Mouse (Mus musculus) lung, postnatal 0 days (tissue): ENCODE measurements at regions not wholly inside any gene's neighbourhood (a gene's known extent, or its start where the extent isn't known, plus 50 kb on each side); places are given as distances from the start of the nearest gene placed in this dataset.

Source experiments
- ATAC-seq: fragments of 200-750 bp; cut with Nextera tagmentation; 2 replicates; pipeline ENCODE4 v1.8.0; 2017; ENCODE audit warnings: moderate library complexity
- DNase-seq: peaks from one replicate; pipeline ENCODE4 v3.0.0-alpha.2; 2016; ENCODE audit warnings: low spot score
- H3K27ac ChIP-seq: fragments of 300-500 bp; sonication (generic); 2 replicates; pipeline ENCODE4 v1.5.1; 2014; ENCODE audit warnings: antibody characterized with exemption, mild to moderate bottlenecking, low read length, mixed read lengths
- H3K27me3 ChIP-seq: fragments of 300-500 bp; sonication (generic); replicated peaks from 2 replicates; pipeline ENCODE4 v1.6.1; 2014; ENCODE audit warnings: low read length, mixed read lengths; ENCODE audit not compliant: insufficient read depth
- H3K36me3 ChIP-seq: fragments of 300-500 bp; sonication (generic); 2 replicates; pipeline ENCODE4 v1.6.1; 2014; ENCODE audit warnings: low read length, mixed read lengths; ENCODE audit not compliant: insufficient read depth
- H3K4me1 ChIP-seq: fragments of 300-500 bp; sonication (generic); 2 replicates; pipeline ENCODE4 v1.6.1; 2014; ENCODE audit warnings: antibody characterized with exemption, low read depth, low read length, mixed read lengths; ENCODE audit not compliant: insufficient read depth
- H3K4me2 ChIP-seq: fragments of 300-500 bp; sonication (generic); replicated peaks from 2 replicates; pipeline ENCODE4 v1.6.1; 2014; ENCODE audit warnings: low read depth, mild to moderate bottlenecking, low read length, moderate library complexity, mixed read lengths
- H3K4me3 ChIP-seq: fragments of 300-500 bp; sonication (generic); 2 replicates; pipeline ENCODE4 v1.5.1; 2014; ENCODE audit warnings: low read depth, low read length
- H3K9ac ChIP-seq: fragments of 300-500 bp; sonication (generic); replicated peaks from 2 replicates; pipeline ENCODE4 v1.6.1; 2014; ENCODE audit warnings: low read depth, mild to moderate bottlenecking
- H3K9me3 ChIP-seq: fragments of 300-500 bp; sonication (generic); 2 replicates; pipeline ENCODE4 v1.6.1; 2016; ENCODE audit warnings: low read length, mixed read lengths
- CTCF ChIP-seq: IDR thresholded peaks from 2 replicates; pipeline ENCODE4 v1.5.1; 2016; ENCODE audit warnings: antibody characterized with exemption, mild to moderate bottlenecking
- EP300 ChIP-seq: IDR thresholded peaks from 2 replicates; pipeline ENCODE4 v1.6.1; 2016; ENCODE audit warnings: antibody characterized with exemption, mild to moderate bottlenecking, control low read depth
- WGBS: fragments of 180-500 bp; shearing (Covaris S2); extraction: QIAGEN DNeasy Blood & Tissue Kit; methylation state at CpG from one replicate; pipeline ENCODE4 v1.1.7; 2014; 5-methylcytosine and 5-hydroxymethylcytosine counted together

GRCm38 (mm10) chr4:142514751-142515150 is 275.6 kb upstream of the Kazn start:
- Histone ChIP-seq H3K27ac (no peak overlapping the region), H3K4me1 (no peaks in the 10 kb centered on the region), H3K4me3 (no peak overlapping the region), H3K4me2 (no peak overlapping the region), H3K36me3 (no peaks in the 10 kb centered on the region), H3K9ac (no peak overlapping the region), H3K9me3 (no peaks in the 10 kb centered on the region), H3K27me3 (no peaks in the 10 kb centered on the region)
- TF ChIP-seq CTCF (no peak), EP300 (no peak)
- no peak for ATAC-seq
- 88% methylated on average over 4 of the region's 4 CpGs for WGBS
- no peak for DNase-seq

- Histone ChIP-seq H3K9me3 (no peaks in the 10 kb centered on the region), H3K36me3 (no peaks in the 10 kb centered on the region), H3K9ac (no peak overlapping the region), H3K27me3 (no peaks in the 10 kb centered on the region), H3K4me2 (no peak overlapping the region), H3K4me1 (no peaks in the 10 kb centered on the region), H3K4me3 (no peak overlapping the region), H3K27ac (no peak overlapping the region)
- 81% methylated on average over 2 of the region's 2 CpGs for WGBS
- DNase-seq: no peak
- ATAC-seq: no peak
- TF ChIP-seq CTCF (no peak), EP300 (no peak)
These were observed 270.2 kb upstream of the Kazn start for GRCm38 (mm10) chr4:142509386-142509785.

- no peak overlapping the region for H3K4me2 ChIP-seq
- no peak overlapping the region for H3K9ac ChIP-seq
- no peaks in the 10 kb centered on the region for H3K9me3 ChIP-seq
- WGBS: 14% methylated on average over 13 of the region's 13 CpGs
- DNase-seq (no peak), ATAC-seq (no peak)
- H3K4me1 ChIP-seq: no peaks in the 10 kb centered on the region
- H3K4me3 ChIP-seq: no peak overlapping the region
- no peaks in the 10 kb centered on the region for H3K27me3 ChIP-seq
- no peaks in the 10 kb centered on the region for H3K36me3 ChIP-seq
- no peak for TF ChIP-seq CTCF
- no peak for TF ChIP-seq EP300
- H3K27ac ChIP-seq: no peak overlapping the region
These were observed 267.4 kb upstream of the Kazn start for GRCm38 (mm10) chr4:142506383-142507211.

- no peaks in the 10 kb centered on the region for H3K9me3 ChIP-seq
- H3K4me3 ChIP-seq: no peak overlapping the region
- ATAC-seq (no peak), DNase-seq (no peak)
- no peak overlapping the region for H3K4me2 ChIP-seq
- no peak for TF ChIP-seq CTCF
- no peak for TF ChIP-seq EP300
- H3K27me3 ChIP-seq: no peaks in the 10 kb centered on the region
- no peaks in the 10 kb centered on the region for H3K36me3 ChIP-seq
- no peak overlapping the region for H3K9ac ChIP-seq
- no peak overlapping the region for H3K27ac ChIP-seq
- H3K4me1 ChIP-seq: no peaks in the 10 kb centered on the region
- WGBS: 90% methylated on average over 15 of the region's 15 CpGs
These were observed 264.6 kb upstream of the Kazn start for GRCm38 (mm10) chr4:142503761-142504160.

GRCm38 (mm10) chr4:142501177-142501576 is 262.0 kb upstream of the Kazn start:
- H3K36me3 ChIP-seq: no peaks in the 10 kb centered on the region
- no peaks in the 10 kb centered on the region for H3K27me3 ChIP-seq
- TF ChIP-seq CTCF (no peak), EP300 (no peak)
- H3K4me3 ChIP-seq: no peak overlapping the region
- H3K9ac ChIP-seq: no peak overlapping the region
- no peaks in the 10 kb centered on the region for H3K4me1 ChIP-seq
- DNase-seq: no peak
- WGBS: 87% methylated on average over 8 of the region's 8 CpGs
- no peaks in the 10 kb centered on the region for H3K9me3 ChIP-seq
- ATAC-seq: no peak
- H3K4me2 ChIP-seq: no peak overlapping the region
- no peak overlapping the region for H3K27ac ChIP-seq

GRCm38 (mm10) chr4:142500541-142500940 is 261.3 kb upstream of the Kazn start:
- Histone ChIP-seq H3K4me3 (no peak overlapping the region), H3K4me1 (no peaks in the 10 kb centered on the region), H3K4me2 (no peak overlapping the region), H3K9ac (no peak overlapping the region), H3K9me3 (no peaks in the 10 kb centered on the region), H3K27me3 (no peaks in the 10 kb centered on the region), H3K27ac (no peak overlapping the region), H3K36me3 (no peaks in the 10 kb centered on the region)
- ATAC-seq (no peak), DNase-seq (no peak)
- TF ChIP-seq CTCF (no peak), EP300 (no peak)
- 89% methylated on average over 7 of the region's 7 CpGs for WGBS

- H3K27me3 ChIP-seq: no peaks in the 10 kb centered on the region
- no peak overlapping the region for H3K4me3 ChIP-seq
- 52% methylated on average over 12 of the region's 12 CpGs for WGBS
- no peak overlapping the region for H3K4me2 ChIP-seq
- no peak overlapping the region for H3K9ac ChIP-seq
- H3K9me3 ChIP-seq: no peaks in the 10 kb centered on the region
- ATAC-seq: no peak
- H3K27ac ChIP-seq: no peak overlapping the region
- no peaks in the 10 kb centered on the region for H3K36me3 ChIP-seq
- no peaks in the 10 kb centered on the region for H3K4me1 ChIP-seq
- no peak for DNase-seq
- no peak for TF ChIP-seq CTCF
- TF ChIP-seq EP300: no peak
These were observed 257.4 kb upstream of the Kazn start for GRCm38 (mm10) chr4:142496605-142497004.
